Comparison of ENCODE assay signal across 7 mouse cellular contexts in genomic region chr10:41476171-41477017, GRCm38 (mm10). TPM values are rescaled to one million over a fixed set of nuclear protein-coding genes. Genes with fewer than 3 reads are reported as not detected.
DNase-seq lines count a peak whose midpoint lies in the region; ATAC-seq lines count a peak whose summit lies in the region.

TSS of gene Mical1 (plus strand) at chr10:41476314.

- DNase-seq in MEL-GATA-1-ER (ENCODE audit: extremely low read depth, low read depth) = peak; percentile 31
- peak; percentile 50 for DNase-seq in c-Kit-positive CD71-positive TER-119-negative erythroid progenitor cells, embryonic 14.5 days (ENCODE audit: low read depth)
- DNase-seq in gastrocnemius, postnatal 14 days = peak; percentile 69
- peak; percentile 87 for DNase-seq in induced T-regulatory cell, adult 2 months (ENCODE audit: low read depth)
- peak; percentile 26 to 54 for DNase-seq in left cerebral cortex, postnatal 25 days (ENCODE audit: low spot score in 2 of 2)
- peak; percentile 48 to 51 for DNase-seq in right cerebral cortex, postnatal 36 days (ENCODE audit: low spot score in 2 of 2)

- intact Hi-C loops in gastrocnemius, postnatal 14 days (cut with DNase I; ENCODE audit: low total_unique reads) = no loop called here
- intact Hi-C loops in left cerebral cortex, postnatal 25 days (cut with DNase I) = no loop called here

- 0 out of 2 replicates have a peak, but pooled peaks have one; percentile 19 for ATAC-seq in megakaryocyte-erythroid progenitor cell, adult 5-6 weeks (replicated peaks; ENCODE audit: low FRiP score, low TSS enrichment, poor library complexity, severe bottlenecking)

RNA-seq across cellular contexts. Expression of gene Mical1, which starts in this region (rescaled TPM):
- 10 to 100 TPM; 10.5 to 15.5 TPM for total RNA-seq in gastrocnemius, postnatal 14 days (2021)
- total RNA-seq in left cerebral cortex, postnatal 25 days (2021) = 10 to 100 TPM; 19.5 to 20.2 TPM
- 2.6 and 19.8 TPM in 2 replicates for total RNA-seq in megakaryocyte-erythroid progenitor cell, adult 5-6 weeks (2014; fragmentation: Nextera tagmentation)
- total RNA-seq in megakaryocyte-erythroid progenitor cell, adult 5-6 weeks (2017) = 1.9 and 14.4 TPM in 2 replicates

Comparison
In these comparisons a context has a peak if more than half of its experiments do, and no peak if none do; other contexts are left out.
1. Peak in every context shown above with its lines: DNase-seq and ATAC-seq.
2. DNase-seq: peak in every context shown above with its lines; median percentile 87 in induced T-regulatory cell, adult 2 months; 69 in gastrocnemius, postnatal 14 days; 50 in c-Kit-positive CD71-positive TER-119-negative erythroid progenitor cells, embryonic 14.5 days; 50 in right cerebral cortex, postnatal 36 days; 40 in left cerebral cortex, postnatal 25 days; 31 in MEL-GATA-1-ER.